Mouse (Mus musculus) embryonic fibroblast, embryonic 13.5 days (primary cell): ENCODE measurements around the gene Nfib. TPM values are rescaled to one million over a fixed set of nuclear protein-coding genes. Genes with fewer than 3 reads are reported as not detected.

Experiments used
- H3K27ac ChIP-seq: 2 replicates; pipeline ENCODE4 v1.5.1; 2012; ENCODE audit warnings: low read length, control low read depth, inconsistent platforms; ENCODE audit not compliant: insufficient read depth
- H3K4me1 ChIP-seq: 2 replicates; pipeline ENCODE4 v1.6.1; 2011; ENCODE audit warnings: low read length; ENCODE audit not compliant: control insufficient read depth, insufficient read depth
- H3K4me3 ChIP-seq: 2 replicates; pipeline ENCODE4 v1.5.1; 2011; ENCODE audit warnings: mild to moderate bottlenecking, control low read depth, low read length; ENCODE audit not compliant: insufficient read depth
- CTCF ChIP-seq: IDR thresholded peaks from 2 replicates; pipeline ENCODE4 v1.5.1; 2011; ENCODE audit warnings: mild to moderate bottlenecking, control low read depth, low read length, moderate library complexity, borderline replicate concordance; ENCODE audit not compliant: insufficient read depth
- POLR2A ChIP-seq: IDR thresholded peaks from 2 replicates; pipeline ENCODE4 v1.6.1; 2011; ENCODE audit warnings: low read depth, mild to moderate bottlenecking, control low read depth, low read length, moderate library complexity
- polyA plus RNA-seq: library from polyadenylated mRNA; stranded (reverse); fragments of >200 nt; gene quantifications from 2 replicates; pipeline ENCODE4 v1.2.4, GENCODE M21; 2011; ENCODE audit warnings: low read depth; ENCODE audit not compliant: missing spikeins, insufficient read length

The Nfib gene
- polyA plus RNA-seq, 1 experiment, result 69.5 TPM

DNA sequence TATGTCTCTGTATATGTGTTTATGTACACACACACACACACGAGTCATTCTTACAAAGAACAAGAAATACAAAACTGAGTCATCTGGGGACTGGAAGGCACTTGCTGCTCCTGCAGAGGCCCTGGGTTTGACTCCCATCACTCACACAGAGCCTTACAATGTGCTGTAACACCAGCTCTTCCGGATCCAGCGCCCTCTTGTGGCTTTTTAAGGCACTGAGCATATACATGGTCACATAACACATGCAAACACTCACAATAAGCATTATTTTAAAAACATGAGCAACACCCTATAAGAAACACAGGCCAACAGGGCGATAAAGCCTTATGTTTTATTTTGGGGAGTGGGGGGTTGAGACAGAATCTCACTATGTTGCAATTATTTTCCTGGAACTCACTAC, 226.2 kb downstream of the Nfib start:
- Histone ChIP-seq H3K4me3 (no peak overlapping the region), H3K27ac (no peak overlapping the region), H3K4me1 (peaks cover 3% of the 10 kb centered on the region; the same call in 1 of the 2 replicates)
- TF ChIP-seq CTCF (no peak), POLR2A (no peak)

DNA sequence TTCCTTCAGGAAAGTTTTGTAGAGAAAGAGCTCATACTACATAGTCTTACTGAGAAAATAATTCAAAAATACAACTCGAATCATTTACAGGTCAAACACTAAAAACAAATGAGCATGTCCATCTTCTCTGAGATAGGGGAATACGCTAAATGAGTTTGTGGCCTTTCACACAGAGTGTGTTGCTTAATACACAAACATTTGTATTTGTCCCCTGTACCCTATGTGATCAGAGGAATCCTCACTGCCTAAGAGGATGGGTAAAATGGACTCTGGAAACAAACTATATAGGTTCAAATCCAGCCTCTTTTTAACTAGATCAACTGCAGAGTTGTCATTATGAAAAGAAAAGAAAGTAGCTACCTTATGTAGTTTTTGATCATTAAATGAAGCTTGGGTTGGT, 227.8 kb downstream of the Nfib start:
- H3K4me1 ChIP-seq, result peaks cover 3% of the 10 kb centered on the region; the same call in 1 of the 2 replicates
- H3K27ac ChIP-seq, result no peak overlapping the region
- TF ChIP-seq POLR2A (no peak), CTCF (no peak)
- no peak overlapping the region for H3K4me3 ChIP-seq

DNA sequence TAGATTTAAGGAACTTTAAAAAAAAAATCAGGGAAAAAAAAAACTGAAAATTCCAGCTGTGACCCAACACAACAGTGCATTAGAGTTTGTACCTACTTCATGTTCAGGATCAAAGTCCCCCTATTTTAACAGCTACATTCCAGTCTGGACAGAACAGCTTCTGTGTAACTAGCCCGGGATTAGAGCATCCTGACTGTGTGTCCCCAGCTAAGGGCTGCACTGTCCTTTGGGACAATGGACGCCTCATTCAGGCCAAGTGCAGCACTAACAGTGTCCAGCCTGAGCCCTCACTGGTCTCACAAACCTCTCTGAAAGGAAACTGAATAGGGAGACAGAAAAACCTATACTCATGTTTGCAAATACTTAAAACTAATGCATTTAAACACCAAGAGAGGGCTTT, 229.1 kb downstream of the Nfib start:
- no peak overlapping the region for H3K4me3 ChIP-seq
- TF ChIP-seq POLR2A (no peak), CTCF (no peak)
- no peak overlapping the region for H3K27ac ChIP-seq
- peaks cover 5% of the 10 kb centered on the region for H3K4me1 ChIP-seq

DNA sequence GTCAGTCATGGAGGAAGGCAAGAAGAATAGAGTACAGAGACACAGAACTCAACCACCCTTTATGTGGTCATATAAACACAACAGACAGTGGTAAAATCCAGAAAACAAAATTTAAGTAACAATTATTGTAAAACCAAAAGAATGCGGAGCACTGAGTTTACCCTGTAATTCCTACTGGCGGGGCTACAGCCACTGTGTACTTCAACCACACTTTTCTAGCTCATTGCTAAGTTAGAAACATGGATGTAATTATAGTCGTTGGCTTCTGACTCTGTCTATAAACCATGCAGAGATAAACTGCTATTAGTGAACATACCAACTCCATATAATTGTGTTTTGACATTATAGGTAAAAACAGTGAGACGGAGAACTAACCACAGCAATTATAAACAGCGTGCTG, 231.2 kb downstream of the Nfib start:
- no peak for TF ChIP-seq POLR2A
- TF ChIP-seq CTCF, result no peak
- Histone ChIP-seq H3K4me1 (peaks cover 17% of the 10 kb centered on the region), H3K27ac (no peak overlapping the region), H3K4me3 (no peak overlapping the region)

DNA sequence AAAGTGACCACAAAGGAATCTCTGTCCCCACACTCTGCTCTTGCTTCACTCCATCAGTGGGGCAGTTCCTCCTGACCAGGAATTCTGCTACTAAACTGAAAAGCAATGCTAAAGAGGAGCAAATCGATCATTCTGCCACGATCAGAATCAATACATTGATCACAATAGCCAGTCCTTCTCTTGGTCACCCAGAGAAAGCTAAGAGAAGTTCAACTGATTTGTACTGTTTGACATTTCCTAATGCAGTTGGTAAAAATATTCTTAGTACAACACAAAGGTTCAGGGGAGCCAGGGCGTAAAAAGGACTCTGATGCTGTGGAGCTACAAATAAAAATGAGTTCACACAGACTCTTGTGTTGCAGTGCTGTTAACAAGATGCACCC, 234.6 kb downstream of the Nfib start:
- TF ChIP-seq CTCF (no peak), POLR2A (no peak)
- Histone ChIP-seq H3K4me1 (peaks cover 23% of the 10 kb centered on the region), H3K4me3 (no peak overlapping the region), H3K27ac (no peak overlapping the region)

DNA sequence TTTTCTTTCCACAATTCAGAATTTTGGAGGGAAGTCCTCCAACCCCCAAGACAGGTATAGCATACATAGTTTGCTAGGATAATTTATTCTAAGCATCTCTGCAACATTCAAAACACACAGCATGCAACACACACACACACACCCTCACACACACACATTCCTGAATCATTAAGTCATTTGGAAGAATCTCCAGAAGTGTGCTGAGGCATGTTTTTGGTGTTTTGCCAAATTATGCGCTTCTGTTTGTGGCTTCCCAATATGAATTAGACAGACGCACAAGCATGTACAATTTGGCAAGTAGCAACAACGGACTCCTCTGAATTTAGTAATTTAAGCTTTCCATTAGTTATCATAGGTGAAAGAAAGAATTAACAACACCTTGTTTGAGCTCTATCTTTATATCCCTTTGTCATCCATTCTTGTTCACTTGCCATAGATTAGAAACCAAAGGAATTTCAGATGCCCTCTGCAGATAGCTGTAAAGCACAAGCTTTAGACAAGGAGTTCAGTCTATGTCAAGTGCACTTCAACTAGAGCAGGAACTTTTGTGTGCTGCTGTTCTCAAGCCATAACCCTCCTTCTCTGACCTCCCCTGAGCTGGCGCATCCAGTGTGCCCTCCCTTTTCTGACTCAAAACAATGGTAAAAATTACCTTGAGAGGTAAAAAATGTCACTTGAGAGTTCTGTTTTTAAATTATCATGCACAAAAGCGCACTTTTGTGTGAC, 235.2 kb downstream of the Nfib start:
- TF ChIP-seq CTCF, result no peak
- no peak for TF ChIP-seq POLR2A
- Histone ChIP-seq H3K27ac (no peak overlapping the region), H3K4me3 (no peak overlapping the region), H3K4me1 (peaks cover 25% of the 10 kb centered on the region)

DNA sequence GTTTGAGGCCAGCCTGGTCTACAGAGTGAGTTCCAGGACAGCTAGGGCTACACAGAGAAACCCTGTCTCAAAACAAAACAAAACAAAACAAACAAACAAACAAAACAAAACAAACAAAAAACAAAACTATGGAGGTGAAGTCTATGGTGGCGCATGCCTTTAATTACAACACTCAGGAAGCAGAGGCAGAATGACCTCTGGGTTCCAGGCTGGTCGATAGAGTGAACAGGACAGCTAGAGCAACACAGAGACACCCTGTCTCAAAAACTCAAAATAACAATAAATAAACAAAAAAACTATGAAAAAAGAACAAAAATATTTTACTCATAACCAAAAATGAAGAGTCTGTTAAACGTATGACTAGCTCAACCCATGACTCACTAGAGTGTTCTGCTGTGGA, 236.6 kb downstream of the Nfib start:
- H3K4me1 ChIP-seq, result peaks cover 28% of the 10 kb centered on the region
- TF ChIP-seq POLR2A (no peak), CTCF (no peak)

DNA sequence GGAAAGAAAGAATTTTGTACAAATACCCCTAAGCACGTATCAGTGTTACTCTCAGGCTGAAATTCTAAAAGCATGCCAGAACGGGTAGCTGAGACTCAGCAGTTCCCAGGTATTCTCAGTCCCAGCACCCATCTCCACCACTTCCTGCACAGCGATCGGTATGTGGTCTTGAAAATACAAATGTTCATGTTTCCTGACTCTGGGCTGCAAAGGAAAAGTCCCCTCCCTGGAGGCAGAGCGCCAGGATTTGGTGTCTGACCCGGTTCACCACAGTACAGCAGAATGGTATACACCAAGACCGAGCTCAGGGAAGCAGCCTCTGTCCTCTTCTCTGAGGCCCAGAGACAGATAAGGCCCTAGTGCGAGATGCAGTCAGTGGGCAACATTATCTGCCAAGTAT, 238.8 kb downstream of the Nfib start:
- TF ChIP-seq POLR2A (no peak), CTCF (no peak)
- Histone ChIP-seq H3K4me1 (peaks cover 24% of the 10 kb centered on the region), H3K27ac (no peak overlapping the region), H3K4me3 (no peak overlapping the region)

More for the DNA sequence above, 236.6 kb downstream of the Nfib start:
- H3K4me3 ChIP-seq, result no peak overlapping the region
- no peak overlapping the region for H3K27ac ChIP-seq

DNA sequence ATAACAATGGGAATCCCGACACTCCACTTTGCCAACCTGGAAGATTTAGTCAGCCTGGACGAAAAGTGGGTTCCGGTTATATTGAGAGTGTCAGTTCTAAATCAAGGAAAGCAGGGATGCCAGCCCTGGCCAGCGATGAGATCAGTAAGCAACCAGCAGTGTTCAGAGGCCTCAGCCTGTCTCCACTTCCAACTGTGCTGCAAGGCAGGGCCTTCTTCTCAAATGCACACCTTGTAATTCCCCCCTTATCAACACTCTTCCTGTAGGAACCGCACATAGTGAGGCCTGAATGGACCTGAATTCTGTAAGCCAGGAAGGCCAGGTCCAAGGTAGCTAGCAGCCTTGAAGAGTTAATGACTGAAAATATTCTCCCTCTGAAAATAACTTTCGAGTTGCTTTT, 239.4 kb downstream of the Nfib start:
- H3K4me3 ChIP-seq, result no peak overlapping the region
- no peak overlapping the region for H3K27ac ChIP-seq
- no peak for TF ChIP-seq CTCF
- TF ChIP-seq POLR2A, result no peak
- peaks cover 21% of the 10 kb centered on the region for H3K4me1 ChIP-seq

DNA sequence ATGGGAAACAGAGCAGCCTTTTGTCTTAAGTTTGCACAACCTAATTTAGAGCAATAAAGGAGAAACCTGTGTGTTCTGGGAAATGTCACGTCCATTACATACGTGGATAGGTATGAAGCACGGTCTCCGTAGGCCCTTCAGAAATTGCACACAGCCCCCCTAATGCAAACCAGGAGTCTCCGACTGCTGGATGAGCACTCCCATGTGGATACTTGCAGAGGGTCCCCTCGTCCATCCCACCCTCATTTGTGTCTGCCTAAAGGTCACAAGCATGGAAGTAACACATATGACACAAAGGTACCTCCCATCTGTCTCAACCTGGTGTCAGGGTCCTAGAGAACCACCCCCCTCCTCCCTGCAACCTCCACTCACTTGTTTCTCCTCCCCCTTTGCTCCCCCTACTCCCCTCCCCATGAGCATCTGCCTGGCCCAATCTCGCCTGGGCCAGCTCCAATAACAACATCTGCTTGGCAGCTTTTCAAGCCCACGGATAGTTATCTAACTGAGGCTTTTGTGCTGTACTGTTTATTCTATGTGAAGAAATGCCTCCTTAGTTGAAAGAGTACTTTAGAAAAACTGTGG, 241.4 kb downstream of the Nfib start:
- Histone ChIP-seq H3K4me1 (peaks cover 11% of the 10 kb centered on the region), H3K27ac (no peak overlapping the region), H3K4me3 (no peak overlapping the region)
- TF ChIP-seq POLR2A, result no peak
- no peak for TF ChIP-seq CTCF

DNA sequence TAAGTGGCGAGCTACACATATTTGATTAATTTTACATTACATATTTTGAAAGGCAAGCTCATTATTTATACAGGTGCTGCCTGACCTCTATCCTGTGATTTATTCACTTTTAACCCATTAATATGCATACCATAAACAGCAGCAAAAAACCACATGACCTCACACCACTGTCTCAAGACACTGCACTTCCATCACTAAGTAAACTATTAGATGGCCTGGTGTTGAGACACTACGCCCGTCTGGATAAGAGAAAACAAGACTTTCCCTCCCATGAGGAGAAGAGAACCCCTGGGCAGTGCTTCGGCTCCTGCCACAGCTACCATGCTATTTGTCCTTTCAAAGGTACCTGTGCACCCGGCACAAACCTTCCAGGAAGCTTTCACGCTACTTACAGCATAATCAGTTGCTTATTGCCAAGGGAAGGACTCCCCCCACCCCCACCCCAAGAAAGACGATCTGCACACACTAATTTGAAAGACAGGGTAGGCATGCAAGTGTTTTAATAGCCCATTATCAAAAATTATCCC, 242.3 kb downstream of the Nfib start:
- Histone ChIP-seq H3K27ac (no peak overlapping the region), H3K4me1 (peaks cover 11% of the 10 kb centered on the region)
- no peak for TF ChIP-seq CTCF
- no peak for TF ChIP-seq POLR2A

More for the DNA sequence above, 242.3 kb downstream of the Nfib start:
- no peak overlapping the region for H3K4me3 ChIP-seq
